13 mouse cellular contexts compared by ENCODE assay signal in genomic region chr11:100826161-100826866, GRCm38 (mm10). TPM values are rescaled to one million over a fixed set of nuclear protein-coding genes. Genes with fewer than 3 reads are reported as not detected.
DNase-seq lines count a peak whose midpoint lies in the region; ATAC-seq and TF ChIP-seq lines count a peak whose summit lies in the region.
"Had no signal": no experiment of that assay in that cellular context is flagged by ENCODE, and none has a peak within 500 bp of the region (broad histone marks: within the 10 kb centered on the region; RNA-seq: fewer than 3 reads in every experiment).

No protein-coding gene starts in this region.

- 81% methylated on average over 13 of the region's 13 CpGs for WGBS in stomach, postnatal 0 days

- intact Hi-C loops in heart, postnatal 10 days (cut with DNase I): no loop called here

- H3K27me3 ChIP-seq in MEL (ENCODE audit: control insufficient read depth in 1 of 2, insufficient read depth in 2 of 2, low read length in 2 of 2): no peaks in the 10 kb centered on the region
- H3K27me3 ChIP-seq in stomach, postnatal 0 days (ENCODE audit: control insufficient read depth, insufficient read depth, low read length): no peaks in the 10 kb centered on the region
- H3K27me3 ChIP-seq: embryonic facial prominence, embryonic 12.5 days; liver, embryonic 13.5 days; stomach, embryonic 15.5 days had no signal

- no peak for TF ChIP-seq RAD21 in MEL (IDR thresholded peaks at IDR 0.05; ENCODE audit: low read depth, low read length)

- peaks cover 0 to 60% of the 10 kb centered on the region in 2 experiments; a peak in 2 of 4 replicates for H3K36me3 ChIP-seq in MEL (ENCODE audit: control insufficient read depth in 1 of 2, insufficient read depth in 2 of 2, low read length in 2 of 2)
- no peaks in the 10 kb centered on the region for H3K36me3 ChIP-seq in stomach, postnatal 0 days (ENCODE audit: control insufficient read depth, insufficient read depth, low read length)
- H3K36me3 ChIP-seq: embryonic facial prominence, embryonic 12.5 days; stomach, embryonic 15.5 days had no signal

- no peak for TF ChIP-seq CTCF in MEL (IDR thresholded peaks at IDR 0.05 in 2 of 3, conservative IDR thresholded peaks at IDR 0.05 in 1 of 3; ENCODE audit: control insufficient read depth in 1 of 3, insufficient read depth in 1 of 3, low read depth in 2 of 3, low read length in 3 of 3, poor library complexity in 1 of 3, severe bottlenecking in 1 of 3)
- no peak for TF ChIP-seq CTCF in stomach, postnatal 0 days (IDR thresholded peaks at IDR 0.05; ENCODE audit: low read depth)

- ATAC-seq in hematopoietic stem cell, adult 5-6 weeks (replicated peaks in 1 of 2; ENCODE audit: insufficient read depth in 1 of 2, low FRiP score in 2 of 2, low TSS enrichment in 1 of 2, low read depth in 1 of 2, poor library complexity in 2 of 2, severe bottlenecking in 2 of 2): peak; percentile 35 to 52; a peak in 3 of 4 replicates
- no peak for ATAC-seq in stomach, postnatal 0 days (ENCODE audit: low FRiP score, low TSS enrichment)

- peaks cover 12% of the 10 kb centered on the region; the same call in 1 of the 2 replicates for H3K79me2 ChIP-seq in MEL (ENCODE audit: control insufficient read depth, insufficient read depth, low read length, poor library complexity)

- H3K9ac ChIP-seq in MEL (ENCODE audit: control insufficient read depth, low read depth, low read length, poor library complexity, severe bottlenecking): no peak overlapping the region
- H3K9ac ChIP-seq in stomach, postnatal 0 days (ENCODE audit: low read length): no peak overlapping the region
- H3K9ac ChIP-seq: embryonic facial prominence, embryonic 12.5 days; liver, embryonic 13.5 days; stomach, embryonic 15.5 days had no signal

- no peak overlapping the region for H3K4me3 ChIP-seq in MEL (ENCODE audit: control insufficient read depth in 1 of 2, insufficient read depth in 1 of 2, low read depth in 2 of 2, low read length in 2 of 2)
- H3K4me3 ChIP-seq in stomach, postnatal 0 days (ENCODE audit: low read depth, low read length): no peak overlapping the region
- H3K4me3 ChIP-seq: embryonic facial prominence, embryonic 12.5 days; liver, embryonic 13.5 days; stomach, embryonic 15.5 days had no signal

- H3K4me1 ChIP-seq in MEL (ENCODE audit: control insufficient read depth in 1 of 2, insufficient read depth in 2 of 2, low read length in 2 of 2): peaks cover 45 to 58% of the 10 kb centered on the region in 2 experiments
- H3K4me1 ChIP-seq in stomach, postnatal 0 days (replicated peaks; ENCODE audit: control insufficient read depth, insufficient read depth): no peaks in the 10 kb centered on the region
- H3K4me1 ChIP-seq: stomach, embryonic 15.5 days had no signal

- DNase-seq in heart, adult 18-20 months: peak; percentile 57 to 58
- DNase-seq in heart, postnatal 10 days: no peak
- peak; percentile 82 for DNase-seq in MEL (ENCODE audit: low read depth, low spot score)
- DNase-seq in right cerebral cortex, adult 2 months (ENCODE audit: low spot score in 2 of 2): peak; percentile 47 to 65
- DNase-seq in kidney, postnatal 10 days: no peak
- DNase-seq in cerebellum, postnatal 4 days (ENCODE audit: low spot score in 2 of 2): no peak
- DNase-seq in stomach, postnatal 0 days (ENCODE audit: low spot score): no peak
- DNase-seq: adrenal gland, postnatal 10 days; kidney, adult 8-10 months; liver, embryonic 13.5 days had no signal

- H3K27ac ChIP-seq in MEL (ENCODE audit: control insufficient read depth, low read depth, low read length): no peak overlapping the region
- no peak overlapping the region for H3K27ac ChIP-seq in stomach, postnatal 0 days (replicated peaks)
- H3K27ac ChIP-seq: embryonic facial prominence, embryonic 12.5 days; liver, embryonic 13.5 days; stomach, embryonic 15.5 days had no signal

- H3K9me3 ChIP-seq in MEL (replicated peaks; ENCODE audit: insufficient read depth, low read length): no peaks in the 10 kb centered on the region
- no peaks in the 10 kb centered on the region for H3K9me3 ChIP-seq in stomach, postnatal 0 days (ENCODE audit: control insufficient read depth, low read length)
- H3K9me3 ChIP-seq: embryonic facial prominence, embryonic 12.5 days; liver, embryonic 13.5 days; stomach, embryonic 15.5 days had no signal

- peak; percentile 86 to 92 for TF ChIP-seq EP300 in MEL (IDR thresholded peaks at IDR 0.05; ENCODE audit: low read depth in 1 of 2, low read length in 2 of 2)
- TF ChIP-seq EP300 in stomach, postnatal 0 days (optimal IDR thresholded peaks at IDR 0.05): no peak

- H3K4me2 ChIP-seq in stomach, postnatal 0 days (replicated peaks; ENCODE audit: low read depth): no peak overlapping the region
- H3K4me2 ChIP-seq: embryonic facial prominence, embryonic 12.5 days; liver, embryonic 13.5 days; stomach, embryonic 15.5 days had no signal

- TF ChIP-seq POLR2A in MEL (IDR thresholded peaks at IDR 0.05; ENCODE audit: control insufficient read depth in 1 of 2, insufficient read depth in 1 of 2, low read depth in 1 of 2, low read length in 2 of 2, poor library complexity in 1 of 2): no peak

TF ChIP-seq in MEL, 35 proteins besides CTCF, POLR2A, EP300 and RAD21:
- TF ChIP-seq SMC3 (IDR thresholded peaks at IDR 0.05; ENCODE audit: low read depth, low read length): no peak
- no peak for TF ChIP-seq TAL1 (IDR thresholded peaks at IDR 0.05; ENCODE audit: low read length)
- 0 out of 2 replicates have a peak, but pooled peaks have one; percentile 8 for TF ChIP-seq GATA1 (IDR thresholded peaks at IDR 0.05; ENCODE audit: low read depth, low read length)
- no peak for TF ChIP-seq NELFE (IDR thresholded peaks at IDR 0.05; ENCODE audit: low read depth, low read length)
- no peak for TF ChIP-seq GABPA (IDR thresholded peaks at IDR 0.05; ENCODE audit: low read depth, low read length)
- TF ChIP-seq ZC3H11A (IDR thresholded peaks at IDR 0.05; ENCODE audit: low read depth, low read length): no peak
- TF ChIP-seq ETS1 (IDR thresholded peaks at IDR 0.05; ENCODE audit: low read depth, low read length): peak; percentile 36; the same call in 1 of the 2 replicates
- no peak for TF ChIP-seq POLR2AphosphoS5 (IDR thresholded peaks at IDR 0.05; ENCODE audit: borderline replicate concordance, low read depth, low read length)
- TF ChIP-seq MYC (IDR thresholded peaks at IDR 0.05; ENCODE audit: low read depth, low read length): 0 out of 2 replicates have a peak, but pooled peaks have one; percentile 39
- TF ChIP-seq NRF1 (IDR thresholded peaks at IDR 0.05; ENCODE audit: insufficient read depth, low read depth, low read length, poor library complexity, severe bottlenecking): no peak
- TF ChIP-seq CHD2 (IDR thresholded peaks at IDR 0.05; ENCODE audit: low read length): peak; percentile 77
- TF ChIP-seq MYB (IDR thresholded peaks at IDR 0.05; ENCODE audit: low read depth, low read length): peak; percentile 89
- TF ChIP-seq SIN3A (IDR thresholded peaks at IDR 0.05; ENCODE audit: low read length): peak; percentile 65
- TF ChIP-seq RCOR1 (IDR thresholded peaks at IDR 0.05; ENCODE audit: low read depth, low read length): peak; percentile 90
- 0 out of 2 replicates have a peak, but pooled peaks have one; percentile 37 for TF ChIP-seq ZNF384 (IDR thresholded peaks at IDR 0.05; ENCODE audit: low read depth, low read length)
- 0 out of 2 replicates have a peak, but pooled peaks have one; percentile 58 for TF ChIP-seq HCFC1 (IDR thresholded peaks at IDR 0.05; ENCODE audit: low read depth, low read length)
- no peak for TF ChIP-seq UBTF (IDR thresholded peaks at IDR 0.05; ENCODE audit: borderline replicate concordance, insufficient read depth, low read depth, low read length)
- TF ChIP-seq MXI1 (IDR thresholded peaks at IDR 0.05; ENCODE audit: low read depth, low read length): no peak

RNA-seq across cellular contexts. Expression of gene Stat5b, which starts 24.2 kb away (rescaled TPM):
- 10 to 100 TPM; 55.0 to 60.1 TPM for total RNA-seq in heart, adult 18-20 months (2021)
- total RNA-seq in heart, postnatal 10 days (2021): 10 to 100 TPM; 52.1 to 58.6 TPM
- 28.7 and 29.3 TPM in 2 replicates for total RNA-seq in MEL (2012; rRNA removed)
- 10 to 100 TPM; 32.3 to 37.0 TPM for polyA plus RNA-seq in MEL (2012; ENCODE audit: insufficient read depth in 1 of 2, insufficient read length in 2 of 2, low read depth in 1 of 2, low replicate concordance in 2 of 2, missing spikeins in 1 of 2)
- 58.8 and 66.2 TPM in 2 replicates for total RNA-seq in hematopoietic stem cell, adult 5-6 weeks (2017)
- polyA plus RNA-seq in stomach, postnatal 0 days (2015; fragmentation: Nextera tagmentation; extraction: Ambion mirVana): 16.1 and 17.3 TPM in 2 replicates

RNA-seq across cellular contexts. Expression of gene Stat5a, which starts 32.8 kb away (rescaled TPM):
- 10 to 100 TPM; 17.2 to 23.0 TPM for total RNA-seq in heart, adult 18-20 months (2021)
- 10 to 100 TPM; 22.9 to 26.9 TPM for total RNA-seq in heart, postnatal 10 days (2021)
- 54.2 and 59.0 TPM in 2 replicates for total RNA-seq in MEL (2012; rRNA removed)
- polyA plus RNA-seq in MEL (2012; ENCODE audit: insufficient read depth in 1 of 2, insufficient read length in 2 of 2, low read depth in 1 of 2, low replicate concordance in 2 of 2, missing spikeins in 1 of 2): 10 to 100 TPM in 1 of 2 experiments, not detected in 1; 86.8 TPM
- total RNA-seq in hematopoietic stem cell, adult 5-6 weeks (2017): 48.2 and 54.6 TPM in 2 replicates
- polyA plus RNA-seq in stomach, postnatal 0 days (2015; fragmentation: Nextera tagmentation; extraction: Ambion mirVana): 13.0 and 13.5 TPM in 2 replicates

RNA-seq across cellular contexts. Expression of gene Ghdc, which starts 55.6 kb away (rescaled TPM):
- total RNA-seq in heart, adult 18-20 months (2021): 10 to 100 TPM in 1 of 2 experiments, 1 to 10 TPM in 1; 9.8 to 13.4 TPM
- 10 to 100 TPM; 10.4 to 12.6 TPM for total RNA-seq in heart, postnatal 10 days (2021)
- 5.7 and 7.1 TPM in 2 replicates for total RNA-seq in MEL (2012; rRNA removed)
- polyA plus RNA-seq in MEL (2012; ENCODE audit: insufficient read depth in 1 of 2, insufficient read length in 2 of 2, low read depth in 1 of 2, low replicate concordance in 2 of 2, missing spikeins in 1 of 2): 1 to 10 TPM in 1 of 2 experiments, not detected in 1; 9.2 TPM
- 2.4 and 3.3 TPM in 2 replicates for total RNA-seq in hematopoietic stem cell, adult 5-6 weeks (2017)
- 3.6 and 3.9 TPM in 2 replicates for polyA plus RNA-seq in stomach, postnatal 0 days (2015; fragmentation: Nextera tagmentation; extraction: Ambion mirVana)

Comparison
In these comparisons a context has a peak if more than half of its experiments do, and no peak if none do; other contexts are left out.
1. DNase-seq: peak in heart, adult 18-20 months (2 of 2), MEL (single experiment) and right cerebral cortex, adult 2 months (2 of 2); none in heart, postnatal 10 days (0 of 2), kidney, postnatal 10 days (single experiment), cerebellum, postnatal 4 days (0 of 2) and stomach, postnatal 0 days (single experiment).